Mouse (Mus musculus) bone marrow, adult 2 months (tissue): Measurements from ENCODE around the gene Odf3b. TPM values are rescaled to one million over a fixed set of nuclear protein-coding genes. Genes with fewer than 3 reads are reported as not detected.
A peak's percentile ranks its signal among the peaks of the same experiment; 100 is the strongest.

Experiments
- H3K27ac ChIP-seq: fragments of 200-500 bp; 2 replicates; pipeline ENCODE4 v1.5.1; 2012; ENCODE audit warnings: low read depth, mild to moderate bottlenecking, control low read depth, inconsistent platforms, low read length; ENCODE audit not compliant: control insufficient read depth, poor library complexity, insufficient read depth
- H3K4me1 ChIP-seq: fragments of 200-500 bp; 2 replicates; pipeline ENCODE4 v1.6.1; 2011; ENCODE audit warnings: low read length; ENCODE audit not compliant: control insufficient read depth, insufficient read depth
- H3K4me3 ChIP-seq: fragments of 200-500 bp; replicated peaks from 2 replicates; pipeline ENCODE3; 2011; ENCODE audit warnings: mild to moderate bottlenecking, low read depth, low read length, control low read depth; ENCODE audit not compliant: control insufficient read depth
- CTCF ChIP-seq: fragments of 200-500 bp; IDR thresholded peaks from 2 replicates; pipeline ENCODE4 v1.5.1; 2011; ENCODE audit warnings: low read length, control low read depth; ENCODE audit not compliant: control insufficient read depth, insufficient read depth
- POLR2A ChIP-seq: fragments of 200-500 bp; IDR thresholded peaks from 2 replicates; pipeline ENCODE4 v1.6.1; 2011; ENCODE audit warnings: low read depth, mild to moderate bottlenecking, control low read depth, low read length, borderline replicate concordance; ENCODE audit not compliant: control insufficient read depth
- WGBS: fragments of 180-500 bp; shearing (Covaris S2); methylation state at CpG from one replicate; pipeline ENCODE4 v1.1.7; 2018; 5-methylcytosine and 5-hydroxymethylcytosine counted together
- polyA plus RNA-seq: library from polyadenylated mRNA; stranded (reverse); fragments of >200 nt; gene quantifications from 2 replicates; pipeline ENCODE4 v1.2.4, GENCODE M21; 2011; ENCODE audit warnings: low replicate concordance; ENCODE audit not compliant: missing spikeins, insufficient read depth, insufficient read length

The Odf3b gene
- polyA plus RNA-seq, 1 experiment, result 1.7 TPM

DNA sequence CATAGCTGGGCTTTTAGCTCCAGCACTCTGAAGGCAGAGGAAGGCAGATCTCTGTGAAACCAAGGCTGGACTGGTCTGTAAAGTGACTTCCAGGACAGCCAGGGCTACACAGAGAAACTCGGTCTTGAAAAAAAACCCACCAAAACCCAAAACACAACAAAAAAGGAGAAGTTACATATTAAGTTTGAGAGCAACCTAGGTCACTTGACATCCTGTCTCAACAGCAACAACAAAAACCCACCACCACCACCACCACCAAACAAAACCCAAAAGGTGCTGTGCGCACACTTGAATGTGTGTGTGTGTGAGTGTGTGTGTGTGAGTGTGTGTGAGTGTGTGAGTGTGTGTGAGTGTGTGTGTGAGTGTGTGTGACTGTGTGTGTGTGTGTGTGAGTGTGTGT lies 39.4 kb downstream of the Odf3b start:
- TF ChIP-seq CTCF, result no peak
- no peak for TF ChIP-seq POLR2A
- H3K4me1 ChIP-seq, result peaks cover 4% of the 10 kb centered on the region
- H3K4me3 ChIP-seq, result no peak overlapping the region
- 13% methylated on average over 2 of the region's 2 CpGs for WGBS
- H3K27ac ChIP-seq, result peak overlapping the region; percentile 38; the same call in 1 of the 2 replicates

GRCm38 (mm10) chr15:89336422-89336821 lies 42.7 kb downstream of the Odf3b start:
- no peak overlapping the region for H3K27ac ChIP-seq
- 83% methylated on average over 14 of the region's 14 CpGs for WGBS
- peaks cover 4% of the 10 kb centered on the region for H3K4me1 ChIP-seq
- no peak overlapping the region for H3K4me3 ChIP-seq
- TF ChIP-seq POLR2A (no peak), CTCF (no peak)

GRCm38 (mm10) chr15:89334774-89335537 lies 44.1 kb downstream of the Odf3b start:
- WGBS, result 85% methylated on average over 17 of the region's 17 CpGs
- Histone ChIP-seq H3K4me1 (peaks cover 2% of the 10 kb centered on the region), H3K27ac (no peak overlapping the region), H3K4me3 (no peak overlapping the region)
- TF ChIP-seq POLR2A (no peak), CTCF (no peak)

- Histone ChIP-seq H3K27ac (no peak within 1 kb of the TSS), H3K4me3 (no peak within 1 kb of the TSS), H3K4me1 (no peaks in the 10 kb centered on the region)
- 73% methylated on average over 7 of the region's 7 CpGs for WGBS
- TF ChIP-seq POLR2A, result no peak
- no peak for TF ChIP-seq CTCF
These were observed 44.8 kb downstream of the Odf3b start, which contains the start of gene Miox for GRCm38 (mm10) chr15:89334271-89334670. TSS of gene Miox (plus strand) at chr15:89334398.

Other genes with a start within 250 kb of the Odf3b start
- gene Mapk12, start 238.6 kb downstream of the Odf3b start, polyA plus RNA-seq, result 6.1 and 14.6 TPM in 2 replicates
- 5.7 and 7.6 TPM in 2 replicates for gene Mapk11, start 229.7 kb downstream of the Odf3b start, polyA plus RNA-seq
- gene Plxnb2, start 198.5 kb downstream of the Odf3b start, polyA plus RNA-seq, result 11.1 and 30.9 TPM in 2 replicates
- 8.1 and 13.6 TPM in 2 replicates for gene Dennd6b, start 182.8 kb downstream of the Odf3b start, polyA plus RNA-seq
- gene Ppp6r2, start 167.7 kb downstream of the Odf3b start, polyA plus RNA-seq, result 42.6 and 54.0 TPM in 2 replicates
- 54.0 and 160 TPM in 2 replicates for gene Sbf1, start 64.0 kb downstream of the Odf3b start, polyA plus RNA-seq
- gene Adm2, start 56.6 kb downstream of the Odf3b start, polyA plus RNA-seq, result 2.7 TPM in 1 of 2 replicates, not detected in the other
- gene Miox, start 44.9 kb downstream of the Odf3b start, polyA plus RNA-seq, result 15.5 TPM in 1 of 2 replicates, not detected in the other
- gene Lmf2, start 23.6 kb downstream of the Odf3b start, polyA plus RNA-seq, result 16.7 and 42.0 TPM in 2 replicates
- gene Ncaph2, start 23.6 kb downstream of the Odf3b start, polyA plus RNA-seq, result 144 and 191 TPM in 2 replicates
- gene Sco2, start 5.4 kb downstream of the Odf3b start, polyA plus RNA-seq, result 3.5 and 7.7 TPM in 2 replicates
- not detected in 2 replicates for gene Tymp, start 2.2 kb downstream of the Odf3b start, polyA plus RNA-seq
- not detected in 2 replicates for gene Klhdc7b, start 5.6 kb upstream of the Odf3b start, polyA plus RNA-seq
- gene Syce3, start 31.2 kb upstream of the Odf3b start, polyA plus RNA-seq, result not detected in 2 replicates
- gene Cpt1b, start 46.6 kb upstream of the Odf3b start, polyA plus RNA-seq, result 4.3 and 4.7 TPM in 2 replicates
- 1.5 TPM in 1 of 2 replicates, not detected in the other for gene C730034F03Rik, start 50.3 kb upstream of the Odf3b start, polyA plus RNA-seq
- 1.9 and 5.4 TPM in 2 replicates for gene Gm44502, start 50.4 kb upstream of the Odf3b start, polyA plus RNA-seq
- gene Chkb, start 50.6 kb upstream of the Odf3b start, polyA plus RNA-seq, result 62.9 and 126 TPM in 2 replicates
- gene Mapk8ip2, start 74.6 kb upstream of the Odf3b start, polyA plus RNA-seq, result not detected in 2 replicates
- gene Arsa, start 98.1 kb upstream of the Odf3b start, polyA plus RNA-seq, result 4.1 and 7.2 TPM in 2 replicates
- 19.5 and 23.6 TPM in 2 replicates for gene Shank3, start 120.3 kb upstream of the Odf3b start, polyA plus RNA-seq
- not detected in 2 replicates for gene Acr, start 189.0 kb upstream of the Odf3b start, polyA plus RNA-seq
- gene Rabl2, start 212.6 kb upstream of the Odf3b start, polyA plus RNA-seq, result 2.3 and 2.4 TPM in 2 replicates